Mouse (Mus musculus) limb, embryonic 12.5 days (tissue): Measurements from ENCODE around the gene Plxna2. TPM values are rescaled to one million over a fixed set of nuclear protein-coding genes. Genes with fewer than 3 reads are reported as not detected.

Experiments
- ATAC-seq: fragments of 200-750 bp; cut with Nextera tagmentation; 2 replicates; pipeline ENCODE4 v1.8.0; 2017; ENCODE audit warnings: low read depth, moderate TSS enrichment; ENCODE audit not compliant: insufficient number of reproducible peaks, insufficient read depth, low FRiP score, low TSS enrichment
- H3K27ac ChIP-seq: fragments of 300-500 bp; sonication (generic); 2 replicates; pipeline ENCODE4 v1.5.1; 2016; ENCODE audit warnings: mild to moderate bottlenecking, moderate library complexity
- H3K27me3 ChIP-seq: fragments of 300-500 bp; sonication (generic); 2 replicates; pipeline ENCODE4 v1.6.1; 2016; ENCODE audit warnings: mild to moderate bottlenecking, moderate library complexity
- H3K36me3 ChIP-seq: fragments of 300-500 bp; sonication (generic); 2 replicates; pipeline ENCODE4 v1.6.1; 2016; ENCODE audit warnings: mild to moderate bottlenecking, moderate library complexity
- H3K4me1 ChIP-seq: fragments of 300-500 bp; sonication (generic); replicated peaks from 2 replicates; pipeline ENCODE4 v1.6.1; 2016
- H3K4me2 ChIP-seq: fragments of 300-500 bp; sonication (generic); 2 replicates; pipeline ENCODE4 v1.6.1; 2016; ENCODE audit warnings: mild to moderate bottlenecking, moderate library complexity
- H3K4me3 ChIP-seq: fragments of 300-500 bp; sonication (generic); replicated peaks from 2 replicates; pipeline ENCODE4 v1.5.1; 2016; ENCODE audit warnings: mild to moderate bottlenecking
- H3K9ac ChIP-seq: fragments of 300-500 bp; sonication (generic); replicated peaks from 2 replicates; pipeline ENCODE4 v1.6.1; 2016; ENCODE audit warnings: mild to moderate bottlenecking, moderate library complexity
- H3K9me3 ChIP-seq: fragments of 300-500 bp; sonication (generic); 2 replicates; pipeline ENCODE4 v1.6.1; 2016; ENCODE audit warnings: mild to moderate bottlenecking, moderate library complexity
- WGBS: fragments of 180-500 bp; shearing (Covaris S2); methylation state at CpG from one replicate; pipeline ENCODE4 v1.1.7; 2016; 5-methylcytosine and 5-hydroxymethylcytosine counted together
- polyA plus RNA-seq: library from polyadenylated mRNA; unstranded; fragments of >200 nt; fragmentation: Nextera tagmentation; extraction: Ambion mirVana; gene quantifications from 2 replicates; pipeline ENCODE4 v1.2.1, GENCODE M21; 2016

Plxna2 gene
- polyA plus RNA-seq, 1 experiment from 2014 or later = 4.3 TPM

- peaks cover 31% of the 10 kb centered on the region for H3K27me3 ChIP-seq
These were observed 6.4 kb downstream of the Plxna2 start for GRCm38 (mm10) chr1:194624411-194624810.

GRCm38 (mm10) chr1:194624973-194625372 is 7.0 kb downstream of the Plxna2 start:
- H3K4me1 ChIP-seq = peaks cover 27% of the 10 kb centered on the region
- no peak overlapping the region for H3K4me2 ChIP-seq
- ATAC-seq = no peak
- no peak overlapping the region for H3K9ac ChIP-seq
- no peaks in the 10 kb centered on the region for H3K9me3 ChIP-seq
- H3K27me3 ChIP-seq = peaks cover 31% of the 10 kb centered on the region
- WGBS = 83% methylated on average over 4 of the region's 4 CpGs
- no peak overlapping the region for H3K4me3 ChIP-seq
- H3K27ac ChIP-seq = no peak overlapping the region
- H3K36me3 ChIP-seq = no peaks in the 10 kb centered on the region

More at GRCm38 (mm10) chr1:194624411-194624810, 6.4 kb downstream of the Plxna2 start:
- no peak overlapping the region for H3K9ac ChIP-seq
- 55% methylated on average over 2 of the region's 2 CpGs for WGBS
- no peak overlapping the region for H3K27ac ChIP-seq
- ATAC-seq = no peak
- H3K4me1 ChIP-seq = peaks cover 27% of the 10 kb centered on the region
- H3K4me3 ChIP-seq = no peak overlapping the region
- H3K4me2 ChIP-seq = no peak overlapping the region
- H3K36me3 ChIP-seq = no peaks in the 10 kb centered on the region
- no peaks in the 10 kb centered on the region for H3K9me3 ChIP-seq

- no peaks in the 10 kb centered on the region for H3K9me3 ChIP-seq
- no peak for ATAC-seq
- no peaks in the 10 kb centered on the region for H3K36me3 ChIP-seq
- no peak overlapping the region for H3K4me2 ChIP-seq
- WGBS = 81% methylated on average over 2 of the region's 2 CpGs
- H3K27me3 ChIP-seq = peaks cover 22% of the 10 kb centered on the region
- no peak overlapping the region for H3K9ac ChIP-seq
- H3K27ac ChIP-seq = no peak overlapping the region
- H3K4me1 ChIP-seq = peaks cover 25% of the 10 kb centered on the region
- no peak overlapping the region for H3K4me3 ChIP-seq
These were observed 8.1 kb downstream of the Plxna2 start for GRCm38 (mm10) chr1:194626109-194626508.

DNA sequence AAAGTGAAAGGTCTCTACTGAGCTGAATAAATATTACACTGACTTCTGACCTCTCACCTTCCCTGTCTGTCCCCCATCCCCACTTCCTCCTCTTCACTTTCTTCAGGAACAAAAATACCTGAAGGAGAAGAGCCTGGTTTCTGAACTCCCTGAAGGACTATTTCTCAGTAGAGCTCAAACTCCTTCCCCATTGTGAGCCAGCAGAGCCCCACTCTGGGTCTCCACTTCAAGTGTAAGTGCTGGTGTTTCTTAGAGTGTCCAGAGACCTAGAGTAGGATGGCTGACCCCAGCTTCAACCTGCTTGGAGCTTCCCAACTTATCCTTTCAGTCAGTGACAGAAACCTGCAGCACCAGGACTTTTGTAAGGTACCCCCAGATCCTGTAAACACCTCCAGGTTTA is 9.3 kb downstream of the Plxna2 start:
- H3K9me3 ChIP-seq = no peaks in the 10 kb centered on the region
- peaks cover 29% of the 10 kb centered on the region for H3K4me1 ChIP-seq
- H3K4me2 ChIP-seq = no peak overlapping the region
- H3K36me3 ChIP-seq = no peaks in the 10 kb centered on the region
- H3K27me3 ChIP-seq = peaks cover 11% of the 10 kb centered on the region
- H3K4me3 ChIP-seq = no peak overlapping the region
- no peak for ATAC-seq
- H3K27ac ChIP-seq = no peak overlapping the region
- no peak overlapping the region for H3K9ac ChIP-seq

DNA sequence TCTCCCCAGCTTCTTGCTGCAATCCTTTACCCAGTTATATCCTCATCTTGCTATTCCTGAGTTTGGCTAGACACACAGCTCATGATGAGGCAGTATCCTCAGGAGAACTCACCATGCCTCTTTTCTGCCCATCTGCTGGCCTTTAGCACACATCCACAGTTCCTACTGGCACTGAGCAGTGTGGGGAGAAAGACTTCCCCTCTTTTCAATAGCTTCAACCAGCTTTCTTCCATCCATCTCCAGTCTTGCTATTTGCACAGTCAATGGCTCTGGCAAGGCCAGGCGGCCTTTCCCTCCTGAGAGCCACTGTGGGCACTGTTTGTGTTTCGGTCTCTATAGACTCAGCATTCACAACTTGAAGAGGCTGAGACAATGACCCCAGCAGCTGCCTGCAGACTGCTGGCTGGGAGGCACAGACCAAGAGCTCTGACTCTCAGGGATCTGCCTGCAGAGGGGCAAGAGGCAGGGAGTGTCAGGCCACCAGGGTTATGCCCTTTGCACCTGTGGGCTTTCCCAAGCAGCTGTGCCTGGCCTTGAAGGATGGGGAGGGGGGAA is 11.2 kb downstream of the Plxna2 start:
- Histone ChIP-seq H3K36me3 (no peaks in the 10 kb centered on the region), H3K4me1 (peaks cover 24% of the 10 kb centered on the region), H3K27me3 (no peaks in the 10 kb centered on the region), H3K9me3 (no peaks in the 10 kb centered on the region), H3K4me3 (no peak overlapping the region), H3K9ac (no peak overlapping the region), H3K27ac (no peak overlapping the region), H3K4me2 (no peak overlapping the region)
- WGBS = 50% methylated on average over 2 of the region's 2 CpGs
- ATAC-seq = no peak

GRCm38 (mm10) chr1:194630498-194631056 is 12.6 kb downstream of the Plxna2 start:
- peaks cover 27% of the 10 kb centered on the region for H3K4me1 ChIP-seq
- no peaks in the 10 kb centered on the region for H3K36me3 ChIP-seq
- no peaks in the 10 kb centered on the region for H3K9me3 ChIP-seq
- H3K4me3 ChIP-seq = no peak overlapping the region
- no peak overlapping the region for H3K27ac ChIP-seq
- no peaks in the 10 kb centered on the region for H3K27me3 ChIP-seq
- H3K9ac ChIP-seq = no peak overlapping the region
- 42% methylated on average over 1 of the region's 1 CpGs for WGBS
- no peak overlapping the region for H3K4me2 ChIP-seq
- ATAC-seq = no peak

DNA sequence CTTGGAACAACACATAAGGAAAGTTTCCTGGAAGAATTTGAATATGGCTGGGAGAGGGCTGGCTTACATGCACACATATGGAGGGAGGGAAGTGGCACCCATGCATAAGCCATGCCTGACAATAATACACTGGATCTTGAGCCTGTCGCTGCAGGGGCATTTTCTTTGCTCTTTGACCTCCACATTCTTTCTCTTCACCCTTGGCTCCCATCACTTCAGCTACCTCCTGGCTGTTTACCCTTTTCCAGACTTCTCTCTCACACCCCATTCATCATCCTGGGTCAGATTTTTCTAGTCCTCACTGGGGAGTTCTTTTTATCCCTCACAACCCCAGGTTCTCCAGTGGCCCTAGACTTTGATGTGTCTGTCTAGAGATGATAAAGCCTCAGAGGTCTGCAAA is 13.6 kb downstream of the Plxna2 start:
- Histone ChIP-seq H3K27me3 (no peaks in the 10 kb centered on the region), H3K36me3 (no peaks in the 10 kb centered on the region), H3K4me1 (peaks cover 28% of the 10 kb centered on the region), H3K9me3 (no peaks in the 10 kb centered on the region), H3K27ac (no peak overlapping the region), H3K4me3 (no peak overlapping the region), H3K4me2 (no peak overlapping the region), H3K9ac (no peak overlapping the region)
- 9% methylated on average over 1 of the region's 1 CpGs for WGBS
- no peak for ATAC-seq

- no peak overlapping the region for H3K4me3 ChIP-seq
- no peaks in the 10 kb centered on the region for H3K27me3 ChIP-seq
- WGBS = 84% methylated on average over 1 of the region's 1 CpGs
- H3K9ac ChIP-seq = no peak overlapping the region
- H3K36me3 ChIP-seq = no peaks in the 10 kb centered on the region
- H3K27ac ChIP-seq = no peak overlapping the region
- H3K4me1 ChIP-seq = peaks cover 28% of the 10 kb centered on the region
- no peaks in the 10 kb centered on the region for H3K9me3 ChIP-seq
- H3K4me2 ChIP-seq = no peak overlapping the region
- ATAC-seq = no peak
These were observed 14.0 kb downstream of the Plxna2 start for GRCm38 (mm10) chr1:194632029-194632428.

DNA sequence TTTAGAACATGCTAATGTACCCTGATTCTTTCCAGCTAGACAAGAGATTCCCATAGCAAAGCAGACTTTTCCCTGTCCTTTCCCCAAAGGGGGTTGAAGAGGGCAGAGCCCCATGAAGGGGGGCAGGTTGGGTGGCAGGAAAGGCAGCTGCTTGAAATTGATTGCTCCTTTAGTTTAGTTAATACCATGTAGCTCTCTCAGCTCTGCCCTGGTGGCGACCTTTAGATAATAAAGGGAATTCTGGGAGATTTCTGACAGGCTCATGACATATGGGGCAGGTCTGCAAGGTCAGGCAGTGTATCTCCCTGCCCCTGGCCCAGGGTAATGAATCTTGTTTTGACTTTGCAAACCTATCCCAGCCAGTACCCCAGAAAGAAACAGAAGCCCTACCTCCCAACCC is 17.4 kb downstream of the Plxna2 start:
- WGBS = 18% methylated on average over 1 of the region's 1 CpGs
- Histone ChIP-seq H3K27ac (no peak overlapping the region), H3K4me3 (no peak overlapping the region), H3K27me3 (no peaks in the 10 kb centered on the region), H3K4me1 (peaks cover 20% of the 10 kb centered on the region), H3K9ac (no peak overlapping the region), H3K4me2 (no peak overlapping the region), H3K36me3 (no peaks in the 10 kb centered on the region), H3K9me3 (no peaks in the 10 kb centered on the region)
- ATAC-seq = no peak

GRCm38 (mm10) chr1:194635942-194636341 is 17.9 kb downstream of the Plxna2 start:
- 65% methylated on average over 3 of the region's 3 CpGs for WGBS
- H3K9me3 ChIP-seq = no peaks in the 10 kb centered on the region
- no peak overlapping the region for H3K4me2 ChIP-seq
- no peaks in the 10 kb centered on the region for H3K36me3 ChIP-seq
- H3K27me3 ChIP-seq = no peaks in the 10 kb centered on the region
- H3K4me3 ChIP-seq = no peak overlapping the region
- ATAC-seq = no peak
- peaks cover 16% of the 10 kb centered on the region for H3K4me1 ChIP-seq
- H3K27ac ChIP-seq = no peak overlapping the region
- H3K9ac ChIP-seq = no peak overlapping the region

DNA sequence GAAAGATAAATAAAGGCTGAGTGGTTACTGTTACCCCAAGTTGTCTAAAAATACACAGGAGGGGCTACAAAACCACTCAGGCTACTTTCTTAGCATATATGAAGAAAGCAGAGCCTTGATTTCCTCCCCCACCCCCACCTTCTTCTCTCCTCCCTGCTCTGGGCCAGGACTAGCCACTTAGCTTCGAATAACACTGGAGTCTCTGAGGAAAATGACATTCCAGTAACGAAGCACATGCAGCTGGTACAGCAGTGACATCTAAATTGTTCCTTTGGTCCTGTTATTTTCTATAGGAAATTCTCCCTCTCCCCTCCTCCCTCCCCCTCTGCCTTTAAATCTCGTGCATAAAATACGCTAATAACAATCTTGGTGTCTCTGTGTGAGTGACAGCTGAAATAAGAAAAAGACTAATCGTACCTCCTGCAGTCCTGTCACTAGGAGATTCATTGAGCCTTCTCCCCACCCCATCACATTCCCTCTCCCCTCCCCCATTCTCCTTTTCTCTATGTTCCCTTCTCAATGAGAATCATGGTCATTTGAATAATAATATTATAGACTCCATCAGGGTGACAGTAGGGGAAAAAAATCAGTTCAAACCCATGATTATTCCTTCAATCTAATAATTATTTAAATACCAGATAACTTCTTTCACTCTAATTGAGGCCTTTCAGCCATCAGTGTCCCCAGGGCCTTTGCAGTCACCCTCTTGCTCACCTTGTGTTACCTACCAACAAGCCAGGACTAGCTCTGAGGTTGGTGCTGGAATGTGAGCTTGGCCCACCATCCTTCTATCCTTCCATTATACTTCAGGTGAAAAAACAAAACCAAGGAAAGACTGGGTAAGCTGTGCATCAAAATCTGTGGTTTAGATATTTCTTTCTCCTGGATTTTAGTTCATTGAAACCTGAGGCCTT is 19.6 kb downstream of the Plxna2 start:
- Histone ChIP-seq H3K4me1 (peaks cover 10% of the 10 kb centered on the region), H3K9me3 (no peaks in the 10 kb centered on the region), H3K27me3 (no peaks in the 10 kb centered on the region), H3K4me3 (no peak overlapping the region), H3K4me2 (no peak overlapping the region), H3K36me3 (no peaks in the 10 kb centered on the region), H3K27ac (no peak overlapping the region), H3K9ac (no peak overlapping the region)
- ATAC-seq = no peak
- whole genome bisulfite sequencing = 31% methylated on average over 5 of the region's 5 CpGs
